Mouse (Mus musculus) limb, embryonic 13.5 days (tissue): ENCODE results near the gene Xpo5. TPM values are rescaled to one million over a fixed set of nuclear protein-coding genes. Genes with fewer than 3 reads are reported as not detected.
A peak's percentile ranks its signal among the peaks of the same experiment; 100 is the strongest.

Experiments
- ATAC-seq: fragments of 200-750 bp; cut with Nextera tagmentation; 2 replicates; pipeline ENCODE4 v1.8.0; 2017; ENCODE audit warnings: low read depth, moderate number of reproducible peaks, moderate TSS enrichment; ENCODE audit not compliant: low FRiP score
- H3K27ac ChIP-seq: fragments of 300-500 bp; sonication (generic); 2 replicates; pipeline ENCODE4 v1.5.1; 2015; ENCODE audit warnings: inconsistent platforms, mild to moderate bottlenecking, moderate library complexity
- H3K27me3 ChIP-seq: fragments of 300-500 bp; sonication (generic); 2 replicates; pipeline ENCODE4 v1.6.1; 2015; ENCODE audit warnings: mild to moderate bottlenecking, inconsistent platforms
- H3K36me3 ChIP-seq: fragments of 300-500 bp; sonication (generic); 2 replicates; pipeline ENCODE4 v1.6.1; 2015; ENCODE audit warnings: inconsistent platforms, mild to moderate bottlenecking, moderate library complexity
- H3K4me1 ChIP-seq: fragments of 300-500 bp; sonication (generic); 2 replicates; pipeline ENCODE4 v1.6.1; 2015; ENCODE audit warnings: inconsistent platforms
- H3K4me2 ChIP-seq: fragments of 300-500 bp; sonication (generic); replicated peaks from 2 replicates; pipeline ENCODE4 v1.6.1; 2015; ENCODE audit warnings: inconsistent platforms, mild to moderate bottlenecking, moderate library complexity
- H3K4me3 ChIP-seq: fragments of 300-500 bp; sonication (generic); 2 replicates; pipeline ENCODE4 v1.5.1; 2015; ENCODE audit warnings: moderate library complexity, mild to moderate bottlenecking, inconsistent platforms
- H3K9ac ChIP-seq: fragments of 300-500 bp; sonication (generic); 2 replicates; pipeline ENCODE4 v1.6.1; 2015; ENCODE audit warnings: mild to moderate bottlenecking, inconsistent platforms
- H3K9me3 ChIP-seq: fragments of 300-500 bp; sonication (generic); 2 replicates; pipeline ENCODE4 v1.6.1; 2016; ENCODE audit warnings: inconsistent platforms
- WGBS: fragments of 180-500 bp; shearing (Covaris S2); methylation state at CpG from one replicate; pipeline ENCODE4 v1.1.7; 2015; 5-methylcytosine and 5-hydroxymethylcytosine counted together
- polyA plus RNA-seq: library from polyadenylated mRNA; unstranded; fragments of >200 nt; fragmentation: Nextera tagmentation; extraction: Ambion mirVana; gene quantifications from 2 replicates; pipeline ENCODE4 v1.2.1, GENCODE M21; 2015

Xpo5 gene
- polyA plus RNA-seq = 43.1 and 48.5 TPM in 2 replicates

GRCm38 (mm10) chr17:46202421-46203071 lies at the start of gene Xpo5, which contains the start of gene Polh:
TSS of gene Xpo5 (plus strand) at chr17:46202782.
TSS of gene Polh (minus strand) at chr17:46202645.
- Histone ChIP-seq H3K9ac (peak within 1 kb of the TSS; percentile 94), H3K4me3 (peak within 1 kb of the TSS; percentile 92), H3K27ac (peak within 1 kb of the TSS; percentile 83), H3K27me3 (no peaks in the 10 kb centered on the region), H3K9me3 (no peaks in the 10 kb centered on the region), H3K36me3 (peaks cover 48% of the 10 kb centered on the region), H3K4me2 (peak within 1 kb of the TSS; percentile 92), H3K4me1 (peaks cover 26% of the 10 kb centered on the region)
- WGBS = under 1% methylated on average over 66 of the region's 66 CpGs
- ATAC-seq = peak; percentile 95

GRCm38 (mm10) chr17:46152847-46153782 lies 49.5 kb upstream of the Xpo5 start, which contains the start of gene Mad2l1bp:
TSS of gene Mad2l1bp (minus strand) at chr17:46153553.
- peaks cover 14% of the 10 kb centered on the region for H3K4me1 ChIP-seq
- peak; percentile 87 for ATAC-seq
- no peaks in the 10 kb centered on the region for H3K9me3 ChIP-seq
- H3K9ac ChIP-seq = peak within 1 kb of the TSS; percentile 74
- no peaks in the 10 kb centered on the region for H3K27me3 ChIP-seq
- peak within 1 kb of the TSS; percentile 2; the same call in 1 of the 2 replicates for H3K27ac ChIP-seq
- H3K4me3 ChIP-seq = peak within 1 kb of the TSS; percentile 54
- H3K4me2 ChIP-seq = peak within 1 kb of the TSS; percentile 93
- WGBS = 7% methylated on average over 33 of the region's 33 CpGs
- H3K36me3 ChIP-seq = peaks cover 21% of the 10 kb centered on the region

- H3K9me3 ChIP-seq = no peaks in the 10 kb centered on the region
- no peak overlapping the region for H3K27ac ChIP-seq
- no peak overlapping the region for H3K4me3 ChIP-seq
- no peak for ATAC-seq
- 98% methylated on average over 3 of the region's 3 CpGs for WGBS
- H3K27me3 ChIP-seq = no peaks in the 10 kb centered on the region
- H3K9ac ChIP-seq = no peak overlapping the region
- H3K4me1 ChIP-seq = peaks cover 14% of the 10 kb centered on the region
- H3K4me2 ChIP-seq = no peak overlapping the region
- H3K36me3 ChIP-seq = peaks cover 9% of the 10 kb centered on the region; the same call in 1 of the 2 replicates
Observed at GRCm38 (mm10) chr17:46154336-46154735, 48.2 kb upstream of the Xpo5 start.

GRCm38 (mm10) chr17:46156680-46157079 lies 45.9 kb upstream of the Xpo5 start:
- no peaks in the 10 kb centered on the region for H3K9me3 ChIP-seq
- H3K27ac ChIP-seq = no peak overlapping the region
- H3K4me2 ChIP-seq = no peak overlapping the region
- H3K4me3 ChIP-seq = no peak overlapping the region
- no peak for ATAC-seq
- 80% methylated on average over 5 of the region's 5 CpGs for WGBS
- peaks cover 14% of the 10 kb centered on the region for H3K4me1 ChIP-seq
- no peaks in the 10 kb centered on the region for H3K27me3 ChIP-seq
- no peaks in the 10 kb centered on the region for H3K36me3 ChIP-seq
- H3K9ac ChIP-seq = no peak overlapping the region

GRCm38 (mm10) chr17:46157131-46157530 lies 45.5 kb upstream of the Xpo5 start:
- Histone ChIP-seq H3K4me1 (peaks cover 18% of the 10 kb centered on the region), H3K27me3 (no peaks in the 10 kb centered on the region), H3K4me3 (no peak overlapping the region), H3K4me2 (no peak overlapping the region), H3K9me3 (no peaks in the 10 kb centered on the region), H3K27ac (no peak overlapping the region), H3K36me3 (no peaks in the 10 kb centered on the region), H3K9ac (no peak overlapping the region)
- WGBS = 87% methylated on average over 8 of the region's 8 CpGs
- ATAC-seq = no peak

- Histone ChIP-seq H3K4me1 (peaks cover 19% of the 10 kb centered on the region), H3K9ac (no peak overlapping the region), H3K36me3 (peaks cover 12% of the 10 kb centered on the region), H3K27ac (peak overlapping the region; percentile 80; the same call in 1 of the 2 replicates), H3K27me3 (no peaks in the 10 kb centered on the region), H3K9me3 (no peaks in the 10 kb centered on the region), H3K4me2 (peak overlapping the region; percentile 84), H3K4me3 (no peak overlapping the region)
- ATAC-seq = no peak
- WGBS = 69% methylated on average over 2 of the region's 2 CpGs
Observed at GRCm38 (mm10) chr17:46159236-46159635, 43.3 kb upstream of the Xpo5 start.

- Histone ChIP-seq H3K4me3 (peak overlapping the region; percentile 80), H3K27ac (peak overlapping the region; percentile 80), H3K9me3 (no peaks in the 10 kb centered on the region), H3K36me3 (peaks cover 21% of the 10 kb centered on the region), H3K4me1 (peaks cover 19% of the 10 kb centered on the region), H3K4me2 (peak overlapping the region; percentile 84), H3K27me3 (no peaks in the 10 kb centered on the region), H3K9ac (peak overlapping the region; percentile 56)
- peak; percentile 52 for ATAC-seq
- WGBS = under 1% methylated on average over 16 of the region's 16 CpGs
Observed at GRCm38 (mm10) chr17:46160090-46160662, 42.4 kb upstream of the Xpo5 start.

GRCm38 (mm10) chr17:46160686-46161085 lies 41.9 kb upstream of the Xpo5 start, which contains the start of gene Gtpbp2:
TSS of gene Gtpbp2 (plus strand) at chr17:46161032.
- Histone ChIP-seq H3K27ac (peak within 1 kb of the TSS; percentile 80), H3K9ac (peak within 1 kb of the TSS; percentile 85), H3K4me1 (peaks cover 19% of the 10 kb centered on the region), H3K9me3 (no peaks in the 10 kb centered on the region), H3K4me3 (peak within 1 kb of the TSS; percentile 80), H3K4me2 (peak within 1 kb of the TSS; percentile 84), H3K27me3 (no peaks in the 10 kb centered on the region), H3K36me3 (peaks cover 26% of the 10 kb centered on the region)
- peak; percentile 95 for ATAC-seq
- WGBS = 0% methylated on average over 22 of the region's 23 CpGs

GRCm38 (mm10) chr17:46161179-46161578 lies 41.4 kb upstream of the Xpo5 start:
- Histone ChIP-seq H3K9ac (peak overlapping the region; percentile 85), H3K4me3 (peak overlapping the region; percentile 80), H3K4me1 (peaks cover 19% of the 10 kb centered on the region), H3K27ac (peak overlapping the region; percentile 75), H3K36me3 (peaks cover 31% of the 10 kb centered on the region), H3K4me2 (peak overlapping the region; percentile 84), H3K9me3 (no peaks in the 10 kb centered on the region), H3K27me3 (no peaks in the 10 kb centered on the region)
- ATAC-seq = peak; percentile 16; the same call in 1 of the 2 replicates
- WGBS = under 1% methylated on average over 19 of the region's 19 CpGs

- Histone ChIP-seq H3K4me3 (peak overlapping the region; percentile 80), H3K4me2 (peak overlapping the region; percentile 84), H3K9me3 (no peaks in the 10 kb centered on the region), H3K27ac (peak overlapping the region; percentile 75; the same call in 1 of the 2 replicates), H3K36me3 (peaks cover 37% of the 10 kb centered on the region), H3K27me3 (no peaks in the 10 kb centered on the region), H3K4me1 (peaks cover 19% of the 10 kb centered on the region), H3K9ac (peak overlapping the region; percentile 85)
- ATAC-seq = no peak
- WGBS = 58% methylated on average over 9 of the region's 9 CpGs
Observed at GRCm38 (mm10) chr17:46161710-46162109, 40.9 kb upstream of the Xpo5 start.

GRCm38 (mm10) chr17:46162551-46162950 lies 40.0 kb upstream of the Xpo5 start:
- H3K27me3 ChIP-seq = no peaks in the 10 kb centered on the region
- H3K4me2 ChIP-seq = peak overlapping the region; percentile 84
- no peak overlapping the region for H3K27ac ChIP-seq
- WGBS = 93% methylated on average over 7 of the region's 7 CpGs
- peaks cover 45% of the 10 kb centered on the region for H3K36me3 ChIP-seq
- no peaks in the 10 kb centered on the region for H3K9me3 ChIP-seq
- H3K4me3 ChIP-seq = peak overlapping the region; percentile 80; the same call in 1 of the 2 replicates
- no peak for ATAC-seq
- no peak overlapping the region for H3K9ac ChIP-seq
- peaks cover 19% of the 10 kb centered on the region for H3K4me1 ChIP-seq
